29 mouse cellular contexts compared by ENCODE assay signal in genomic region chr4:117107813-117108523, GRCm38 (mm10). TPM values are rescaled to one million over a fixed set of nuclear protein-coding genes. Genes with fewer than 3 reads are reported as not detected.
A peak's percentile ranks its signal among the peaks of the same experiment; 100 is the strongest.
DNase-seq lines count a peak whose midpoint lies in the region; ATAC-seq and TF ChIP-seq lines count a peak whose summit lies in the region.
"Had no signal": no experiment of that assay in that cellular context is flagged by ENCODE, and none has a peak within 500 bp of the region (broad histone marks: within the 10 kb centered on the region; RNA-seq: fewer than 3 reads in every experiment).

No protein-coding gene starts in this region.

- H3K4me3 ChIP-seq in hindbrain, embryonic 13.5 days: no peak overlapping the region
- H3K4me3 ChIP-seq in hindbrain, embryonic 11.5 days (ENCODE audit: low read depth, low read length): no peak overlapping the region
- no peak overlapping the region for H3K4me3 ChIP-seq in forebrain, postnatal 0 days (ENCODE audit: low read depth, low read length)
- H3K4me3 ChIP-seq: forebrain, embryonic 15.5 days; heart, adult 2 months; heart, embryonic 10.5 days; heart, embryonic 13.5 days had no signal

- ATAC-seq in hindbrain, embryonic 13.5 days (ENCODE audit: low FRiP score): no peak
- ATAC-seq in hindbrain, embryonic 11.5 days (ENCODE audit: low FRiP score): no peak
- 0 out of 2 replicates have a peak, but pooled peaks have one; percentile 21 for ATAC-seq in erythroid progenitor cell, adult 5-6 weeks (replicated peaks; ENCODE audit: low FRiP score, poor library complexity, severe bottlenecking)
- ATAC-seq in forebrain, postnatal 0 days: no peak
- ATAC-seq: activated CD4-positive, CD25-positive, alpha-beta regulatory T cell, adult 4 months; CD4-positive, CD25-positive, alpha-beta regulatory T cell, adult 4 months; forebrain, embryonic 15.5 days; hindbrain, postnatal 0 days; inflammation-experienced regulatory T-cells, adult 6 months had no signal

- no peak overlapping the region for H3K27ac ChIP-seq in hindbrain, embryonic 13.5 days
- H3K27ac ChIP-seq in hindbrain, embryonic 11.5 days (ENCODE audit: low read depth, low read length): no peak overlapping the region
- H3K27ac ChIP-seq in forebrain, postnatal 0 days (ENCODE audit: low read depth, low read length): no peak overlapping the region
- H3K27ac ChIP-seq: forebrain, embryonic 15.5 days; heart, adult 2 months; heart, embryonic 10.5 days; heart, embryonic 13.5 days; hindbrain, embryonic 14.5 days; hindbrain, postnatal 0 days had no signal

- H3K36me3 ChIP-seq in hindbrain, embryonic 13.5 days: peaks cover 57% of the 10 kb centered on the region
- no peaks in the 10 kb centered on the region for H3K36me3 ChIP-seq in hindbrain, embryonic 11.5 days (ENCODE audit: control insufficient read depth, insufficient read depth, low read length)
- peaks cover 42% of the 10 kb centered on the region for H3K36me3 ChIP-seq in forebrain, postnatal 0 days (ENCODE audit: insufficient read depth)
- H3K36me3 ChIP-seq: forebrain, embryonic 15.5 days had no signal

- 0 out of 2 replicates have a peak overlapping the region, but pooled peaks have one; percentile 24 for H3K9ac ChIP-seq in hindbrain, embryonic 13.5 days
- no peak overlapping the region for H3K9ac ChIP-seq in hindbrain, embryonic 11.5 days (ENCODE audit: low read depth, low read length)
- H3K9ac ChIP-seq in forebrain, postnatal 0 days: no peak overlapping the region
- H3K9ac ChIP-seq: forebrain, embryonic 15.5 days; heart, embryonic 13.5 days; hindbrain, embryonic 14.5 days had no signal

- no peak for DNase-seq in hindbrain, embryonic 11.5 days (ENCODE audit: low spot score)
- DNase-seq in testis, postnatal 10 days (ENCODE audit: low spot score): peak; percentile 44
- no peak for DNase-seq in testis, postnatal 14 days (ENCODE audit: low spot score)
- DNase-seq in forebrain, postnatal 0 days: no peak
- DNase-seq: adrenal gland, adult 8-10 months; adrenal gland, postnatal 25 days; cerebellum, adult 11-12 months; cerebellum, adult 8-10 months; cerebellum, postnatal 10 days; cerebellum, postnatal 36 days; embryo, embryonic 11 days; gastrocnemius, postnatal 25 days; heart, adult 2 months; heart, postnatal 14 days; kidney, adult 11 months had no signal

- H3K4me2 ChIP-seq in hindbrain, embryonic 13.5 days: no peak overlapping the region
- H3K4me2 ChIP-seq in hindbrain, embryonic 11.5 days (replicated peaks; ENCODE audit: low read depth, low read length): no peak overlapping the region
- H3K4me2 ChIP-seq in forebrain, postnatal 0 days (ENCODE audit: low read depth): no peak overlapping the region
- H3K4me2 ChIP-seq: forebrain, embryonic 15.5 days; heart, embryonic 13.5 days; hindbrain, embryonic 14.5 days had no signal

- no peaks in the 10 kb centered on the region for H3K27me3 ChIP-seq in hindbrain, embryonic 13.5 days
- H3K27me3 ChIP-seq in hindbrain, embryonic 11.5 days (ENCODE audit: control insufficient read depth, insufficient read depth, low read length): no peaks in the 10 kb centered on the region
- H3K27me3 ChIP-seq in forebrain, postnatal 0 days (ENCODE audit: insufficient read depth, low read length): no peaks in the 10 kb centered on the region
- H3K27me3 ChIP-seq: forebrain, embryonic 15.5 days; heart, embryonic 13.5 days had no signal

- peaks cover 11% of the 10 kb centered on the region for H3K4me1 ChIP-seq in hindbrain, embryonic 13.5 days (replicated peaks)
- no peaks in the 10 kb centered on the region for H3K4me1 ChIP-seq in hindbrain, embryonic 11.5 days (replicated peaks; ENCODE audit: control insufficient read depth, insufficient read depth, low read length)
- no peaks in the 10 kb centered on the region for H3K4me1 ChIP-seq in forebrain, postnatal 0 days (ENCODE audit: insufficient read depth)

- no peaks in the 10 kb centered on the region for H3K9me3 ChIP-seq in hindbrain, embryonic 13.5 days
- no peaks in the 10 kb centered on the region for H3K9me3 ChIP-seq in hindbrain, embryonic 11.5 days (ENCODE audit: control insufficient read depth, low read length)
- H3K9me3 ChIP-seq in forebrain, postnatal 0 days (ENCODE audit: low read length): no peaks in the 10 kb centered on the region
- H3K9me3 ChIP-seq: forebrain, embryonic 15.5 days; heart, embryonic 10.5 days; heart, embryonic 13.5 days had no signal

- TF ChIP-seq CTCF in forebrain, postnatal 0 days (IDR thresholded peaks at IDR 0.05; ENCODE audit: low read depth): no peak

- 88% methylated on average over 18 of the region's 18 CpGs for WGBS in hindbrain, embryonic 13.5 days
- 92% methylated on average over 18 of the region's 18 CpGs for WGBS in hindbrain, embryonic 11.5 days
- 86% methylated on average over 18 of the region's 18 CpGs for WGBS in forebrain, postnatal 0 days

RNA-seq across cellular contexts. Expression of gene Ptch2, which starts 12.1 kb away (rescaled TPM):
- polyA plus RNA-seq in hindbrain, embryonic 13.5 days (2015; fragmentation: Nextera tagmentation; extraction: Ambion mirVana): 6.8 and 7.9 TPM in 2 replicates
- polyA plus RNA-seq in hindbrain, embryonic 11.5 days (2014; fragmentation: Nextera tagmentation; extraction: Ambion mirVana): 1.4 and 1.9 TPM in 2 replicates
- total RNA-seq in erythroid progenitor cell, adult 5-6 weeks (2015; ENCODE audit: low replicate concordance): not detected in 2 replicates
- total RNA-seq in erythroid progenitor cell, adult 5-6 weeks (2017; ENCODE audit: low replicate concordance): 0.30 TPM in 1 of 2 replicates, not detected in the other
- 4.0 and 8.6 TPM in 2 replicates for total RNA-seq in forebrain, postnatal 0 days (2014; rRNA removed)
- polyA plus RNA-seq in forebrain, postnatal 0 days (2015; fragmentation: Nextera tagmentation; extraction: Ambion mirVana): 0.96 and 1.9 TPM in 2 replicates
- total RNA-seq: hematopoietic stem cell, adult 5-6 weeks had no signal
- polyA plus RNA-seq: activated CD4-positive, CD25-positive, alpha-beta regulatory T cell, adult 4 months had no signal

RNA-seq across cellular contexts. Expression of gene Btbd19, which starts 17.6 kb away (rescaled TPM):
- polyA plus RNA-seq in hindbrain, embryonic 13.5 days (2015; fragmentation: Nextera tagmentation; extraction: Ambion mirVana): 3.9 and 4.2 TPM in 2 replicates
- polyA plus RNA-seq in hindbrain, embryonic 11.5 days (2014; fragmentation: Nextera tagmentation; extraction: Ambion mirVana): 3.6 and 3.8 TPM in 2 replicates
- not detected in 2 replicates for total RNA-seq in erythroid progenitor cell, adult 5-6 weeks (2015; ENCODE audit: low replicate concordance)
- total RNA-seq in erythroid progenitor cell, adult 5-6 weeks (2017; ENCODE audit: low replicate concordance): 1.2 and 5.1 TPM in 2 replicates
- total RNA-seq in forebrain, postnatal 0 days (2014; rRNA removed): 5.5 and 11.4 TPM in 2 replicates
- polyA plus RNA-seq in forebrain, postnatal 0 days (2015; fragmentation: Nextera tagmentation; extraction: Ambion mirVana): 4.1 and 6.0 TPM in 2 replicates

RNA-seq across cellular contexts. Expression of gene Tctex1d4, which starts 18.6 kb away (rescaled TPM):
- 0.86 TPM in 1 of 2 replicates, not detected in the other for polyA plus RNA-seq in hindbrain, embryonic 13.5 days (2015; fragmentation: Nextera tagmentation; extraction: Ambion mirVana)
- polyA plus RNA-seq in hindbrain, embryonic 11.5 days (2014; fragmentation: Nextera tagmentation; extraction: Ambion mirVana): 0.60 TPM in 1 of 2 replicates, not detected in the other
- not detected in 2 replicates for total RNA-seq in erythroid progenitor cell, adult 5-6 weeks (2015; ENCODE audit: low replicate concordance)
- total RNA-seq in erythroid progenitor cell, adult 5-6 weeks (2017; ENCODE audit: low replicate concordance): not detected in 2 replicates
- total RNA-seq in forebrain, postnatal 0 days (2014; rRNA removed): 3.1 and 6.2 TPM in 2 replicates
- 1.3 and 1.7 TPM in 2 replicates for polyA plus RNA-seq in forebrain, postnatal 0 days (2015; fragmentation: Nextera tagmentation; extraction: Ambion mirVana)
- total RNA-seq: adrenal gland, adult 8-10 months; adrenal gland, postnatal 25 days; gastrocnemius, adult 18-20 months; gastrocnemius, postnatal 25 days; heart, adult 2 months; heart, postnatal 14 days; hematopoietic stem cell, adult 5-6 weeks had no signal
- polyA plus RNA-seq: embryonic facial prominence, embryonic 11.5 days; forebrain, embryonic 11.5 days; heart, embryonic 10.5 days; heart, embryonic 13.5 days had no signal

RNA-seq across cellular contexts. Expression of gene Plk3, which starts 25.8 kb away (rescaled TPM):
- 16.2 and 16.6 TPM in 2 replicates for polyA plus RNA-seq in hindbrain, embryonic 13.5 days (2015; fragmentation: Nextera tagmentation; extraction: Ambion mirVana)
- 31.3 and 37.1 TPM in 2 replicates for polyA plus RNA-seq in hindbrain, embryonic 11.5 days (2014; fragmentation: Nextera tagmentation; extraction: Ambion mirVana)
- not detected in 2 replicates for total RNA-seq in erythroid progenitor cell, adult 5-6 weeks (2015; ENCODE audit: low replicate concordance)
- 0.51 and 0.61 TPM in 2 replicates for total RNA-seq in erythroid progenitor cell, adult 5-6 weeks (2017; ENCODE audit: low replicate concordance)
- 10.2 and 16.9 TPM in 2 replicates for total RNA-seq in forebrain, postnatal 0 days (2014; rRNA removed)
- 14.4 and 18.2 TPM in 2 replicates for polyA plus RNA-seq in forebrain, postnatal 0 days (2015; fragmentation: Nextera tagmentation; extraction: Ambion mirVana)

RNA-seq across cellular contexts. Expression of gene Rps8, which starts 48.1 kb away (rescaled TPM):
- 576 and 608 TPM in 2 replicates for polyA plus RNA-seq in hindbrain, embryonic 13.5 days (2015; fragmentation: Nextera tagmentation; extraction: Ambion mirVana)
- 779 and 892 TPM in 2 replicates for polyA plus RNA-seq in hindbrain, embryonic 11.5 days (2014; fragmentation: Nextera tagmentation; extraction: Ambion mirVana)
- total RNA-seq in erythroid progenitor cell, adult 5-6 weeks (2015; ENCODE audit: low replicate concordance): 1,437 and 1,602 TPM in 2 replicates
- total RNA-seq in erythroid progenitor cell, adult 5-6 weeks (2017; ENCODE audit: low replicate concordance): 328 and 447 TPM in 2 replicates
- total RNA-seq in forebrain, postnatal 0 days (2014; rRNA removed): 784 and 1,295 TPM in 2 replicates
- polyA plus RNA-seq in forebrain, postnatal 0 days (2015; fragmentation: Nextera tagmentation; extraction: Ambion mirVana): 481 and 630 TPM in 2 replicates
